Comparison of ENCODE assay signal across 8 mouse cellular contexts in the genomic region with DNA sequence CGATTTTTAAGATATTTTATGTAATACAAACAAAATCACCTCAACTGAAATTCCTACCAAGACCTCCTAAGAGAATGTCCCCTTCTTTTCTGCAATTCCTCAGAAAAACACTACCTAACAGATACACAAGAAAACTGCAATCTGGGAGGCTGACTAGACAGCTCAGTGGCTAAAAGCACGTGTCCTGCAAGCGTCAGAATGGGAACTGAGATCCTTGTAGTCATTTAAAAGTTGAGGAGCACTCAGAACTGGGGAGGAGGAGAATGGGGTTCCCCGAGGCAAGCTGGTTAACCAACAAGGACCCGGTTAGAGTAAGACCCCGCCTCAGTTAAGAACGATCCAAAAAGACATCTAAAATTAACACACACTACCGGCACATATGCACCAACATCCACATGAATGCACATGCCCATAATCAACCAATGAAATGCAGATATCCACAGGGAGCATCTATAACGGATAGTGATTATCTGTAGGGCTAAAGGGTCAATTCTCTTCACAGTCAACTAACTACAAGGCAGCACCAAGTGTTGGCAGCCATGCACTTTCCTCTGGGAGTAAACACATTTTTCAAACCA. TPM values are rescaled to one million over a fixed set of nuclear protein-coding genes. Genes with fewer than 3 reads are reported as not detected.
DNase-seq lines count a peak whose midpoint lies in the region; ATAC-seq lines count a peak whose summit lies in the region.

No protein-coding gene starts in this region.

- H3K4me3 ChIP-seq in liver, embryonic 11.5 days (ENCODE audit: low read depth, low read length): peak overlapping the region; percentile 88

- peaks cover 7% of the 10 kb centered on the region for H3K4me1 ChIP-seq in liver, embryonic 11.5 days (replicated peaks; ENCODE audit: control insufficient read depth, insufficient read depth, low read length)

- peak overlapping the region; percentile 89 for H3K4me2 ChIP-seq in liver, embryonic 11.5 days

- H3K9me3 ChIP-seq in liver, embryonic 11.5 days (ENCODE audit: control insufficient read depth, low read length): peaks cover 25% of the 10 kb centered on the region

- DNase-seq in cerebellum, adult 9-10 months: peak; percentile 15
- no peak for DNase-seq in cerebellum, adult 11-12 months
- DNase-seq in 3T3-L1 (ENCODE audit: low read depth, low spot score): peak; percentile 28
- peak; percentile 34 for DNase-seq in liver, embryonic 11.5 days (ENCODE audit: low spot score)
- DNase-seq in ovary, adult 18-20 months (ENCODE audit: low spot score): no peak
- no peak for DNase-seq in yolk sac, embryonic 10.5 days (ENCODE audit: low spot score)
- no peak for DNase-seq in thymus, adult 18-20 months

- no peaks in the 10 kb centered on the region for H3K27me3 ChIP-seq in liver, embryonic 11.5 days (replicated peaks; ENCODE audit: control insufficient read depth, insufficient read depth, low read length)

- peak overlapping the region; percentile 91 for H3K9ac ChIP-seq in liver, embryonic 11.5 days (ENCODE audit: low read depth, low read length)

- peak overlapping the region; percentile 88 for H3K27ac ChIP-seq in liver, embryonic 11.5 days (ENCODE audit: low read depth, low read length)

- H3K36me3 ChIP-seq in liver, embryonic 11.5 days (ENCODE audit: control insufficient read depth, insufficient read depth, low read length): peaks cover 28% of the 10 kb centered on the region

- ATAC-seq in erythroid progenitor cell, adult 5-6 weeks (replicated peaks; ENCODE audit: low FRiP score, poor library complexity, severe bottlenecking): 0 out of 2 replicates have a peak, but pooled peaks have one; percentile 2
- no peak for ATAC-seq in liver, embryonic 11.5 days (replicated peaks; ENCODE audit: low FRiP score)

- 18% methylated on average over 9 of the region's 9 CpGs for WGBS in liver, embryonic 11.5 days

RNA-seq across cellular contexts. Expression of a gene that starts 1.0 kb away (rescaled TPM):
- 30.6 and 32.3 TPM in 2 replicates for total RNA-seq in erythroid progenitor cell, adult 5-6 weeks (2015; ENCODE audit: low replicate concordance)
- 40.0 and 46.3 TPM in 2 replicates for total RNA-seq in erythroid progenitor cell, adult 5-6 weeks (2017; ENCODE audit: low replicate concordance)
- 73.4 and 88.3 TPM in 2 replicates for polyA plus RNA-seq in liver, embryonic 11.5 days (2014; fragmentation: Nextera tagmentation; extraction: Ambion mirVana)

RNA-seq across cellular contexts. Expression of a gene that starts 58.6 kb away (rescaled TPM):
- 2.9 and 34.2 TPM in 2 replicates for total RNA-seq in erythroid progenitor cell, adult 5-6 weeks (2015; ENCODE audit: low replicate concordance)
- 4.9 and 20.8 TPM in 2 replicates for total RNA-seq in erythroid progenitor cell, adult 5-6 weeks (2017; ENCODE audit: low replicate concordance)
- polyA plus RNA-seq in liver, embryonic 11.5 days (2014; fragmentation: Nextera tagmentation; extraction: Ambion mirVana): 58.6 and 62.8 TPM in 2 replicates

RNA-seq across cellular contexts. Expression of a gene that starts 58.9 kb away (rescaled TPM):
- total RNA-seq in erythroid progenitor cell, adult 5-6 weeks (2015; ENCODE audit: low replicate concordance): 1.7 and 4.0 TPM in 2 replicates
- 4.9 and 9.8 TPM in 2 replicates for total RNA-seq in erythroid progenitor cell, adult 5-6 weeks (2017; ENCODE audit: low replicate concordance)
- polyA plus RNA-seq in liver, embryonic 11.5 days (2014; fragmentation: Nextera tagmentation; extraction: Ambion mirVana): 44.0 and 45.0 TPM in 2 replicates

Comparison
In these comparisons a context has a peak if more than half of its experiments do, and no peak if none do; other contexts are left out.
1. DNase-seq: peak in cerebellum, adult 9-10 months (single experiment), 3T3-L1 (single experiment) and liver, embryonic 11.5 days (single experiment); none in cerebellum, adult 11-12 months (single experiment), ovary, adult 18-20 months (single experiment), yolk sac, embryonic 10.5 days (single experiment) and thymus, adult 18-20 months (0 of 2).